Mouse (Mus musculus): ENCODE results near the gene C1s2. TPM values are rescaled to one million over a fixed set of nuclear protein-coding genes. Genes with fewer than 3 reads are reported as not detected.
"Not testable (repeated sequence)": the region's sequence is repeated elsewhere in the genome, so short reads cannot be mapped to it uniquely, and the experiment has no call there.

C1s2 gene
- polyA plus RNA-seq, 1 experiment from 2014 or later = 0.13 TPM

GRCm38 (mm10) chr6:124664256-124664655, 28.4 kb upstream of the C1s2 start:
- H3K27ac ChIP-seq = no peak overlapping the region
- WGBS = 87% methylated on average over 7 of the region's 7 CpGs
- no peaks in the 10 kb centered on the region for H3K27me3 ChIP-seq
- H3K4me3 ChIP-seq (replicated peaks) = no peak overlapping the region
- H3K9me3 ChIP-seq = no peaks in the 10 kb centered on the region
- H3K36me3 ChIP-seq = no peaks in the 10 kb centered on the region
- no peak for ATAC-seq
- no peak overlapping the region for H3K9ac ChIP-seq (replicated peaks)
- H3K4me2 ChIP-seq (replicated peaks) = no peak overlapping the region
- peaks cover 10% of the 10 kb centered on the region for H3K4me1 ChIP-seq (replicated peaks)

- no peak for ATAC-seq
- Histone ChIP-seq H3K4me2 (replicated peaks) (peak overlapping the region; percentile 65), H3K36me3 (no peaks in the 10 kb centered on the region), H3K27me3 (no peaks in the 10 kb centered on the region), H3K27ac (peak overlapping the region; percentile 71), H3K4me3 (replicated peaks) (peak overlapping the region; percentile 64), H3K9me3 (no peaks in the 10 kb centered on the region), H3K4me1 (replicated peaks) (peaks cover 10% of the 10 kb centered on the region), H3K9ac (replicated peaks) (peak overlapping the region; percentile 72)
- 18% methylated on average over 13 of the region's 13 CpGs for WGBS
These were observed 27.5 kb upstream of the C1s2 start for GRCm38 (mm10) chr6:124663424-124663795.

DNA sequence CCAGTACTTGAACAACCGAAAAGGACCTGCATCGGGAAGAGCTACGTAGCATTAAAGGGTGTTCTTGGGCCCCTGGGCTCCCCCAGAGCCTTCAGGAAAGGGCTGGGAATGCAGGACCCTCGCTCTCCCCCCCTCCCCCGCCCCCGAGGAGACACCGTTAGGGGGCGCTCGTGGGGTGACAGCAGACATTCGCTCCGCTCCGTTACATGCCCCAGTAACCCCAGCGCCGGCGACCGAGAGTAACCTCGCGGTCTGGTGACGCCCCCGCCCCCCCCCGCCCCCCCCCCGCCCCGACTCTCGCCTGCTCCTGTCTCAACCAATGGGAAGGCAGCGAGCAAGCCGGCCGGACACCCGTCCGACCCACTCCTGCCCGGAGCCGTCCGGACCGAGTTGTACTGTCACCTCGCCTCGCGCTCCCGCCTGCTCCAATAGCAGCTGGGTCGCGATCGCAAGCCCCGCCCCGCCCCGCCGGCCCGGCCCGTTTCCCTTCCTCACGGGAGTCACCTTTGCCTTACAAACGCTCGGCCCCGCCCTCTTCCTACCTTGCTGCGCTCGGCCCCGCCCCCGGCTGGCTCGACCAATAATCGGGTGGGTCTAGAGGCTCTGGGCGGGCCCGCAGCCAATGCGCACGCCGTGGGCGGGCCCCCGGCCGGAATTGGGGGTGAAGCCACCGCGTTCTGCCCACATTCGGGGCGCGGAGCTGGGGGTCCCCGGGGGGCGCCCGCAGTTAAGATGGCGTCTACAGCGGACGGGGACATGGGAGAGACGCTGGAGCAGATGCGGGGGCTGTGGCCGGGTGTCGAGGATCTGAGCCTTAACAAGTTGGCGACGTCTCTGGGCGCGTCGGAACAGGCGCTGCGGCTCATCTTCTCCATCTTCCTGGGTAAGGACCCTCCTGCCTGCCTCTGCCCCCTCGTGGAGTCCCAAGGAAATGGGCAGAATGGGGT, 26.9 kb upstream of the C1s2 start, which contains the start of gene Lpcat3:
TSS of gene Lpcat3 (plus strand) at position 551 of the 947 bp plus-strand sequence.
- Histone ChIP-seq H3K4me2 (replicated peaks) (peak within 1 kb of the TSS; percentile 65), H3K9ac (replicated peaks) (peak within 1 kb of the TSS; percentile 72), H3K4me3 (replicated peaks) (peak within 1 kb of the TSS; percentile 64), H3K9me3 (no peaks in the 10 kb centered on the region), H3K36me3 (no peaks in the 10 kb centered on the region), H3K27ac (peak within 1 kb of the TSS; percentile 71), H3K27me3 (no peaks in the 10 kb centered on the region), H3K4me1 (replicated peaks) (peaks cover 10% of the 10 kb centered on the region)
- ATAC-seq = peak; percentile 97
- under 1% methylated on average over 73 of the region's 87 CpGs for WGBS

DNA sequence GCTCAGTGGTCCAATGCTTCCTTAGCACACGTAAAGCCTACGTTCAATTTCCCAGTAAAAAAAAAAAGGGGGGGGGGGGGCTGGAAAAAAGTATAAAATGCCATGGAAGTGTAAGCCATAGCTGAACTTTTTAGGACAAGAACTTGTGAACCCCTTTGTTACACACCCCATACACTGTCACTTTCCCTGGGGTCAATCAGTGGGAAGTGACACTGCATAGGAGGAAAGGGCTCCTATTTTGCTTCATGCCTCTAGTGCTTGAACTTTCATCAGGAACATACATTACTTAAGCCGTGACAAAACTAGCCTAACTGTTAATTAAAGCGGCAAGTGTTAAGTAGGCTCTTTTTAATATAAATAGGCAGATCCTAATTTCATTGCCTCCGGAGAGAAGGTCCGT, 26.1 kb upstream of the C1s2 start:
- H3K4me3 ChIP-seq (replicated peaks) = peak overlapping the region; percentile 64
- peak overlapping the region; percentile 72; the same call in 1 of the 2 replicates for H3K9ac ChIP-seq (replicated peaks)
- H3K9me3 ChIP-seq = no peaks in the 10 kb centered on the region
- H3K36me3 ChIP-seq = no peaks in the 10 kb centered on the region
- H3K4me1 ChIP-seq (replicated peaks) = peaks cover 10% of the 10 kb centered on the region
- no peak for ATAC-seq
- peak overlapping the region; percentile 65 for H3K4me2 ChIP-seq (replicated peaks)
- H3K27me3 ChIP-seq = no peaks in the 10 kb centered on the region
- peak overlapping the region; percentile 71 for H3K27ac ChIP-seq
- 29% methylated on average over 6 of the region's 6 CpGs for WGBS

GRCm38 (mm10) chr6:124661156-124661806, 25.4 kb upstream of the C1s2 start:
- WGBS = 97% methylated on average over 4 of the region's 4 CpGs
- Histone ChIP-seq H3K9ac (replicated peaks) (no peak overlapping the region), H3K27me3 (no peaks in the 10 kb centered on the region), H3K4me2 (replicated peaks) (no peak overlapping the region), H3K27ac (no peak overlapping the region), H3K36me3 (no peaks in the 10 kb centered on the region), H3K4me3 (replicated peaks) (no peak overlapping the region), H3K9me3 (no peaks in the 10 kb centered on the region), H3K4me1 (replicated peaks) (peaks cover 10% of the 10 kb centered on the region)
- ATAC-seq = no peak

- ATAC-seq = no peak
- Histone ChIP-seq H3K36me3 (no peaks in the 10 kb centered on the region), H3K4me3 (replicated peaks) (no peak overlapping the region), H3K27me3 (no peaks in the 10 kb centered on the region), H3K9me3 (no peaks in the 10 kb centered on the region), H3K27ac (no peak overlapping the region), H3K4me1 (replicated peaks) (no peaks in the 10 kb centered on the region), H3K9ac (replicated peaks) (no peak overlapping the region), H3K4me2 (replicated peaks) (no peak overlapping the region)
- WGBS = 90% methylated on average over 2 of the region's 2 CpGs
These were observed 22.2 kb upstream of the C1s2 start for GRCm38 (mm10) chr6:124658067-124658466.

GRCm38 (mm10) chr6:124655893-124656292, 20.0 kb upstream of the C1s2 start:
- 82% methylated on average over 6 of the region's 6 CpGs for WGBS
- Histone ChIP-seq H3K9me3 (no peaks in the 10 kb centered on the region), H3K4me2 (replicated peaks) (no peak overlapping the region), H3K27me3 (no peaks in the 10 kb centered on the region), H3K4me3 (replicated peaks) (no peak overlapping the region), H3K4me1 (replicated peaks) (no peaks in the 10 kb centered on the region), H3K36me3 (no peaks in the 10 kb centered on the region), H3K27ac (no peak overlapping the region), H3K9ac (replicated peaks) (no peak overlapping the region)
- ATAC-seq = no peak

DNA sequence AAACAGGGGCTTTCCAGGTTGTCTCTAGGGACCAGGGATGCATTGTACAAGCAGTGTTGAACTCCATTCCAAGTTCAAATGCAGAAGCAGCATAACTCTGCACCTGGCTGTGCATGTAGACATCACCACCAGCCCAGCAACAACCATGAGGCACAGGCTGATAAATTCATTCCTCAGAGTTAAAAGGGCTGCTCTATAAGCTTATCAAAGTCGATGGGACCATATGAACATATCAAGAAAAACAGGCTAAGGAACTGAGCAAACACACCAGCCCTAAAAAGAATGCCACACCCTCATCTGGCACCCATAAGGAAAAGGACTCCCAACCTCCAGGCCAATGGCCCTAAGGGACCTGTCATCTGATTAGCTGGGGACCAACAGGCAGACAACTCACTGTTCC, 10.5 kb upstream of the C1s2 start:
- no peak for ATAC-seq
- no peaks in the 10 kb centered on the region for H3K4me1 ChIP-seq (replicated peaks)
- no peak overlapping the region for H3K9ac ChIP-seq (replicated peaks)
- H3K27me3 ChIP-seq = no peaks in the 10 kb centered on the region
- H3K36me3 ChIP-seq = no peaks in the 10 kb centered on the region
- no peak overlapping the region for H3K4me3 ChIP-seq (replicated peaks)
- H3K4me2 ChIP-seq (replicated peaks) = no peak overlapping the region
- H3K27ac ChIP-seq = no peak overlapping the region
- 83% methylated on average over 1 of the region's 1 CpGs for WGBS
- H3K9me3 ChIP-seq = no peaks in the 10 kb centered on the region

DNA sequence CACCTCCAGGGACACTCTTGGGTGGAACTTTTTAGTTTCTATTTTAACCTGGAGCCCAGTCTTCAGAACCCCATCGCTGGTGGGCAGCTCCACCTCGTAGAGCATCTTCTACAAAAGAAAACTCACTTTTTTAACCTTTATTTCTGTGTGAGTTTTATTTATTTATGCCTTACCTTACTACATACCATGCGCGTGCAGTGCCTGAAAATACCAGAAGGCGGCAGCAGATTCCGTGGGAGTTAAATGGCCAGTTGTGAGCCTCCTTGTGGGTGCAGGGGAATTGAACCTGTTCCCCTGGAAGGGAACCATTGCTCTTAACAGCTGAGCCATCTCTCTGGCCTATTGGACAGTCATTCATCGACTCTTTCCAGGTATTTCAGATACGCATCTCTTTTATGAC, 5.1 kb upstream of the C1s2 start:
- WGBS = 41% methylated on average over 8 of the region's 8 CpGs
- no peak for ATAC-seq

DNA sequence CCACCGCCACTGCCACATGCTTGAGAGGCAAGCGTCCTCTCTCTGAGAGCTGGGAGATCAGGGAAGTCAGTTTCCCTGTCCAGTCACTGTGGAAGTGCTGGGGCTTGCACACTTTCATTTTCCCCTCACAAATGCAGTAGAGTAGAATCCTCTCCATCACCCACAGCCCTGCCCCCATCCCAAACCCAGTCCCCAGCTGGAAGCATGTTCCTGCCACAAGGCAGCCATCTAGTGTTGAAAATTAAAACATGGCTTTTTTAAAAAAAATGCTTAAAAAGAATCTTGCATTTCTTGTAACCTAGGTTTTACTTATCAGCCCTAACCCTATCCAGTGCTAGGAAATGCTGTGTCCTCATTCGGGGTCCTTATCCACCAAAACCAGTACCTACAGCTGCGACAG, 4.2 kb upstream of the C1s2 start:
- H3K9ac ChIP-seq (replicated peaks) = no peak overlapping the region
- H3K27ac ChIP-seq = no peak overlapping the region
- no peaks in the 10 kb centered on the region for H3K36me3 ChIP-seq
- H3K4me3 ChIP-seq (replicated peaks) = no peak overlapping the region
- 79% methylated on average over 4 of the region's 4 CpGs for WGBS
- no peaks in the 10 kb centered on the region for H3K27me3 ChIP-seq
- no peak for ATAC-seq
- H3K4me1 ChIP-seq (replicated peaks) = no peaks in the 10 kb centered on the region
- H3K9me3 ChIP-seq = no peaks in the 10 kb centered on the region
- no peak overlapping the region for H3K4me2 ChIP-seq (replicated peaks)

More for the DNA sequence above, 5.1 kb upstream of the C1s2 start:
- Histone ChIP-seq H3K9ac (replicated peaks) (no peak overlapping the region), H3K4me2 (replicated peaks) (no peak overlapping the region), H3K4me1 (replicated peaks) (no peaks in the 10 kb centered on the region), H3K27ac (no peak overlapping the region), H3K9me3 (no peaks in the 10 kb centered on the region), H3K4me3 (replicated peaks) (no peak overlapping the region), H3K27me3 (no peaks in the 10 kb centered on the region), H3K36me3 (no peaks in the 10 kb centered on the region)

GRCm38 (mm10) chr6:124636858-124637460, 1.1 kb upstream of the C1s2 start:
- not testable (repeated sequence) for H3K27ac ChIP-seq; H3K9me3 ChIP-seq; H3K9ac ChIP-seq (replicated peaks); ATAC-seq; H3K36me3 ChIP-seq; H3K4me1 ChIP-seq (replicated peaks); H3K4me2 ChIP-seq (replicated peaks); H3K27me3 ChIP-seq; H3K4me3 ChIP-seq (replicated peaks)
- 42% methylated on average over 6 of the region's 6 CpGs for WGBS

DNA sequence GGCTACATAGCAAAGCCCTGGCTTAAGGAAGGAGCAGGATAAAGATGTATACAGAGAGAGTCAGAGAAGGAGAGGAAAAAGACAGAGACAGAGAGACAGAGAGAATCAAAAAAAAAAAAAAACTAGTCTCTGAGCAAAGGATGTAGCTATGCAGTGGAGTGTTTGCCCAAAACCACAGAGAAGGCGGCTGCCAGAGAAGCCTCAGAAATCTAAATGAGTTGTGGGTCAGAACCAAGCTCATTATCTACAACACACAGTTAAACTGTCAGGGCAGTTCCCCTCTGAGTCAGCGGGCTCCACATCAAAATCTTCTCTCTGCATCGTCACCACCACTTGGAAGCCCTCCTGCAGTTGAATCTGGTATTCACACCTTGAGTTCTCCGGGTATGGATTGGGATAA, 5.1 kb downstream of the C1s2 start:
- no peak for ATAC-seq
- H3K27ac ChIP-seq = no peak overlapping the region
- no peaks in the 10 kb centered on the region for H3K4me1 ChIP-seq (replicated peaks)
- no peak overlapping the region for H3K9ac ChIP-seq (replicated peaks)
- no peaks in the 10 kb centered on the region for H3K9me3 ChIP-seq
- no peak overlapping the region for H3K4me2 ChIP-seq (replicated peaks)
- no peaks in the 10 kb centered on the region for H3K36me3 ChIP-seq
- no peaks in the 10 kb centered on the region for H3K27me3 ChIP-seq
- H3K4me3 ChIP-seq (replicated peaks) = no peak overlapping the region
- WGBS = 84% methylated on average over 4 of the region's 4 CpGs
